Mouse (Mus musculus): ENCODE results near the gene Tyrp1.

GRCm38 (mm10) chr4:80788339-80788738 is 45.6 kb upstream of the Tyrp1 start:
- TF ChIP-seq CEBPB (IDR thresholded peaks at IDR 0.05; ENCODE audit: insufficient read depth, poor library complexity, severe bottlenecking), result no peak
- no peak for TF ChIP-seq E2F4 (IDR thresholded peaks at IDR 0.05; ENCODE audit: insufficient read depth)
- no peak for TF ChIP-seq POLR2A (IDR thresholded peaks at IDR 0.05; ENCODE audit: insufficient read length, low read depth)
- no peak for TF ChIP-seq REST (IDR thresholded peaks at IDR 0.05; ENCODE audit: insufficient read depth, insufficient read length)
- no peak for TF ChIP-seq TCF12 (IDR thresholded peaks at IDR 0.05; ENCODE audit: insufficient read depth, poor library complexity, severe bottlenecking)
- TF ChIP-seq POLR2AphosphoS2 (IDR thresholded peaks at IDR 0.05; ENCODE audit: insufficient read length, low read depth), result no peak
- no peak for TF ChIP-seq TCF3 (IDR thresholded peaks at IDR 0.05; ENCODE audit: insufficient read length, low read depth)
- TF ChIP-seq MYOG (IDR thresholded peaks at IDR 0.05; ENCODE audit: control insufficient read depth in 1 of 3, insufficient read depth in 1 of 3, insufficient read length in 2 of 3, low read depth in 2 of 3), result no peak
- TF ChIP-seq SRF (IDR thresholded peaks at IDR 0.05; ENCODE audit: control insufficient read depth, insufficient read length, low read depth), result no peak
- no peak for TF ChIP-seq USF1 (IDR thresholded peaks at IDR 0.05; ENCODE audit: low read depth)
- no peak for TF ChIP-seq MAX (IDR thresholded peaks at IDR 0.05; ENCODE audit: low read depth)
- no peak for TF ChIP-seq MYOD1 (IDR thresholded peaks at IDR 0.05; ENCODE audit: control insufficient read depth in 1 of 3, insufficient read length in 2 of 3, low read depth in 2 of 3)

Measured in myocyte (in vitro differentiated cells).